Mouse (Mus musculus) liver, adult 2 months (tissue): ENCODE data around the gene Cmip. TPM values are rescaled to one million over a fixed set of nuclear protein-coding genes. Genes with fewer than 3 reads are reported as not detected.

Experiments
- DNase-seq: peaks from one replicate; pipeline ENCODE4 v3.0.0-alpha.2; 2011; ENCODE audit warnings: low read depth, low spot score; ENCODE audit errors: extremely low read depth
- H3K27ac ChIP-seq: fragments of 200-500 bp; replicated peaks from 2 replicates; pipeline ENCODE4 v1.5.1; 2012; ENCODE audit warnings: low read depth, mild to moderate bottlenecking, control low read depth, inconsistent platforms, low read length; ENCODE audit not compliant: insufficient read depth
- H3K27me3 ChIP-seq: fragments of 200-500 bp; 2 replicates; pipeline ENCODE4 v1.6.1; 2012; ENCODE audit warnings: mild to moderate bottlenecking, moderate library complexity, low read length, inconsistent platforms; ENCODE audit not compliant: control insufficient read depth, insufficient read depth
- H3K36me3 ChIP-seq: fragments of 200-500 bp; 2 replicates; pipeline ENCODE4 v1.6.1; 2012; ENCODE audit warnings: low read length, inconsistent platforms; ENCODE audit not compliant: control insufficient read depth, insufficient read depth
- H3K4me1 ChIP-seq: fragments of 200-500 bp; 2 replicates; pipeline ENCODE4 v1.6.1; 2011; ENCODE audit warnings: low read length; ENCODE audit not compliant: control insufficient read depth, insufficient read depth
- H3K4me3 ChIP-seq: fragments of 200-500 bp; 2 replicates; pipeline ENCODE4 v1.5.1; 2011; ENCODE audit warnings: low read depth, mild to moderate bottlenecking, control low read depth, low read length, moderate library complexity; ENCODE audit not compliant: insufficient read depth
- H3K79me2 ChIP-seq: fragments of 200-500 bp; 2 replicates; pipeline ENCODE4 v1.6.1; 2012; ENCODE audit warnings: inconsistent platforms, mild to moderate bottlenecking, low read length, moderate library complexity; ENCODE audit not compliant: control insufficient read depth, insufficient read depth
- H3K9ac ChIP-seq: fragments of 200-500 bp; 2 replicates; pipeline ENCODE4 v1.6.1; 2012; ENCODE audit warnings: low read depth, mild to moderate bottlenecking, control low read depth, inconsistent platforms, low read length
- CTCF ChIP-seq: fragments of 200-500 bp; IDR thresholded peaks from 2 replicates; pipeline ENCODE4 v1.5.1; 2011; ENCODE audit warnings: low read depth, low read length, control low read depth
- POLR2A ChIP-seq: fragments of 200-500 bp; IDR thresholded peaks from 2 replicates; pipeline ENCODE4 v1.6.1; 2011; ENCODE audit warnings: low read length, control low read depth; ENCODE audit not compliant: insufficient read depth; ENCODE audit errors: extremely low read depth
- WGBS: fragments of 180-500 bp; shearing (Covaris S2); methylation state at CpG from one replicate; pipeline ENCODE4 v1.1.7; 2018; 5-methylcytosine and 5-hydroxymethylcytosine counted together
- polyA plus RNA-seq: library from polyadenylated mRNA; depleted of rRNA; stranded (reverse); fragments of >200 nt; gene quantifications from 2 replicates; pipeline ENCODE4 v1.2.3, GENCODE M21; 2012
- total RNA-seq: library from RNA; depleted of rRNA; stranded (reverse); fragments of >200 nt; gene quantifications from 2 replicates; pipeline ENCODE4 v1.2.3, GENCODE M21; 2014

Cmip gene
- total and polyA plus RNA-seq, 2 experiments = 8.8 to 21.0 TPM

DNA sequence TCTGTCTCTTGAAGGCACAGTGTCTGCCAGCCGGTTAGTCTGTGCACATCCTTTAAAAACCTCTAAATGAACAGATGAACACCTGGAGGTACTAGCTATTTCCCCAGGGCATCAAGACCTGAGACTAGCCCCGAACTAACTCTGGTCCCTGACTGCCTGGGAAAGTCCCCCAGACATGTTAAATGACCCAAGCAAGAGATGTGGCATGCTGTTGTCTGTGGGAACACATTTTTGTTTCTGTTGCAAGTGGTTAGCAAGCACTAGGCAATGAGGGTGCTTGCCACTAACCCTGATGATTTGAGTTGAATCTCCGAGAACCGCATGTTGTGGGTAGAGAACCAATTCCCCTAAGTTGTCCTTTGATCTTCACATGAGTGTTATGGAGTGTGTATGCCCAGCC, 215.5 kb downstream of the Cmip start:
- Histone ChIP-seq H3K27me3 (peaks cover 6% of the 10 kb centered on the region; the same call in 1 of the 2 replicates), H3K4me1 (no peaks in the 10 kb centered on the region), H3K27ac (no peak overlapping the region), H3K36me3 (no peaks in the 10 kb centered on the region), H3K79me2 (no peaks in the 10 kb centered on the region), H3K4me3 (no peak overlapping the region), H3K9ac (no peak overlapping the region)
- no peak for DNase-seq
- WGBS = 90% methylated on average over 4 of the region's 4 CpGs
- TF ChIP-seq POLR2A = no peak
- TF ChIP-seq CTCF = no peak

DNA sequence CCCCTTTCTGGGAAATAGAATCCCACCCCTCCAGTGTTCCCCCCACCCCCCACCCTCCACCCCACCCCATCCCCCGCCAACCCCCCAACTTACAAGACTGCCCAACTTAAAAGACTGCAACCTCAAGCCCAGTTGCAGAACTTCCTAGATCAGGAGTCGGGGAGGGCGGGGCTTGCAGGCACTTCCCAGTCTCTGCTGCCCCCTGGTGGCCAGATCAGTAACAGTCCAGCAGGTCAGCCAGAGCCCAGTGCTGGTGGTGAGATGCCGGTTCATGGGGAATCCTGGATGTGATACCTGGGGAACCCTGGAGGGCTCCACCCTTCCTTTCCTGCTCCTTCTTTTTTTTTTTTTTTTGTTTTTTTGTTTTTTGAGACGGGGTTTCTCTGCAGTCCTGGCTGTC, 218.1 kb downstream of the Cmip start:
- no peaks in the 10 kb centered on the region for H3K4me1 ChIP-seq
- peaks cover 6% of the 10 kb centered on the region; the same call in 1 of the 2 replicates for H3K27me3 ChIP-seq
- 0% methylated on average over 5 of the region's 5 CpGs for WGBS
- H3K4me3 ChIP-seq = no peak overlapping the region
- H3K36me3 ChIP-seq = no peaks in the 10 kb centered on the region
- no peak overlapping the region for H3K27ac ChIP-seq
- H3K9ac ChIP-seq = no peak overlapping the region
- peak; percentile 65 for DNase-seq
- H3K79me2 ChIP-seq = no peaks in the 10 kb centered on the region
- no peak for TF ChIP-seq POLR2A
- peak; percentile 98 for TF ChIP-seq CTCF

DNA sequence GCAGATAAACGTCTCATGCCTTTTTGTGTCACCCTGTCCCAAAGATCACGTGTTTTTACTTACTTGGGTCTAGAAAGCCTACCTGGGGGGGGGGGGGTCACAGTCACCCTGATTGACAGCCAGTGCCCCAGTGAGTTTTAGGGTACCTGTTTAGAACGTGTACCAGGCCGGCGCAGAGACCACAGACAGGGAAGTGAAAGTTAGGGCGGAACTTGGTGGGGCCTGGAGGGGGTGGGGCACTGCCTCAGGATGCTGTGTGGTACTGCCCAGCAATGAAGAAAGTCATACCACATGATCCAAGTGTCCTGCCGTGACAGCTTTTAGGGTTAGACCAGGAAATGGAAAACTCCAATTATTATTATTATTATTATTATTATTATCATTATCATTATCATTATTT, 219.0 kb downstream of the Cmip start:
- 71% methylated on average over 7 of the region's 7 CpGs for WGBS

DNA sequence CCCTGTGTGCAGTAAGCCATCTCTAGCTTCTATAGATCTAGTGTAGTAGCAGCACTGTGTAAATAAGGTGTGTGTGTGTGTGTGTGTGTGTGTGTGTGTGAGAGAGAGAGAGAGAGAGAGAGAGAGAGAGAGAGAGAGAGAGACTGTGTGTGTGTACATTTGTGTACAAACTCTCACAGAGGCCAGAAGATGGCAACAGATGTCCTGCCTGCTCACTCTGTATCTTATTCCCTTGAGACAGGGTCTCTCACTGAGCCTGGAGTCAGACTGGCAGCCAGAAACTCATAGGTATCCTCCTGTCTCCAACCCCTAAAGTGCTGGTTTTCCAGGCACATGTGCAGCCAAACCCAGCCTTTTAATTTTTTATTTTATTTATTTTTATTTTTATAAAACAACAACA, 221.2 kb downstream of the Cmip start:
- no peak for TF ChIP-seq POLR2A
- DNase-seq = no peak
- Histone ChIP-seq H3K79me2 (no peaks in the 10 kb centered on the region), H3K27me3 (no peaks in the 10 kb centered on the region), H3K4me3 (no peak overlapping the region), H3K4me1 (no peaks in the 10 kb centered on the region), H3K9ac (no peak overlapping the region), H3K36me3 (no peaks in the 10 kb centered on the region), H3K27ac (no peak overlapping the region)

More for the DNA sequence above, 219.0 kb downstream of the Cmip start:
- TF ChIP-seq CTCF = no peak
- TF ChIP-seq POLR2A = no peak
- Histone ChIP-seq H3K36me3 (no peaks in the 10 kb centered on the region), H3K79me2 (no peaks in the 10 kb centered on the region), H3K4me3 (no peak overlapping the region), H3K9ac (no peak overlapping the region), H3K27ac (no peak overlapping the region), H3K27me3 (no peaks in the 10 kb centered on the region), H3K4me1 (no peaks in the 10 kb centered on the region)
- no peak for DNase-seq

DNA sequence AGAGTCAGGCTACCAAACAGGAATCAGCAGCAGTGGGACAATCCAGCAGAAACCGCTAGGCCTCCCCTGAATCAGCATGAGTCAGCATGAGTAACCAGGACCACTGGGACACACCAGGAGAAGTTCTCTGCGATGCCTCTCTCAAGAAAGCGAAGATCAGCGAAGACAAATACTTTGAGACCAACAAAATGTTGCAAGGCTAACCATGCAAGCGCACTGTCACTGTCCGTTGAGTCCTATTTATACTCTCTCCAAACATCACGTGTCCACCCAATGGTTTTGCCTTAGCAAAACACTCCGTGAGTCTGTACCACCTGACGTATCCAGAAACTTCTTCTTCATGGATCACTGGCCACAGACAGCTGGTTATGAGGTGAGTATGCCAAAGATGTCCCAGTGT, 223.1 kb downstream of the Cmip start:
- H3K79me2 ChIP-seq = no peaks in the 10 kb centered on the region
- no peak for DNase-seq
- no peaks in the 10 kb centered on the region for H3K36me3 ChIP-seq
- no peak overlapping the region for H3K4me3 ChIP-seq
- WGBS = 96% methylated on average over 9 of the region's 9 CpGs
- no peaks in the 10 kb centered on the region for H3K4me1 ChIP-seq
- no peak overlapping the region for H3K27ac ChIP-seq
- H3K9ac ChIP-seq = no peak overlapping the region
- TF ChIP-seq CTCF (no peak), POLR2A (no peak)
- no peaks in the 10 kb centered on the region for H3K27me3 ChIP-seq

DNA sequence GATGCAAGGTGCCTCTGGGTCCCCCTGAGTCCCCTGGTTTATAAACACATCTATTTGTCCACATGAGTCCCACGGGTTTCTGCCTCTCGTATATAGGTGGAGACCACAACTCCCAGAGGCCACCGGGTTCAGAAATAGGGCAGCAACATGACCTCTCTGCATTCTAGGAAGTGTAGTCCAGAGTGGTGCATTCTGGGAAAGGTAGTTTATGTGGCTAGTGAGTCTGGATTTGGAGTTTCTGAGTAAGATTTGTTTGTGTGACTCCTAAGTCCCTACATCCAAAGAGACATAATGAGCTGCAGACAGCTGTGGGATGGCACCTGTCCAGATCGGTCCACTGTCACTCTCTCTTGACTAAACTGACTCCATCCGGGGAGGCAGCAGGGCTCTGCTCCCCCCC, 223.7 kb downstream of the Cmip start:
- no peak for TF ChIP-seq POLR2A
- TF ChIP-seq CTCF = no peak
- H3K36me3 ChIP-seq = no peaks in the 10 kb centered on the region
- H3K27me3 ChIP-seq = no peaks in the 10 kb centered on the region
- H3K79me2 ChIP-seq = no peaks in the 10 kb centered on the region
- no peak overlapping the region for H3K27ac ChIP-seq
- WGBS = 71% methylated on average over 5 of the region's 5 CpGs
- DNase-seq = peak; percentile 38
- no peak overlapping the region for H3K4me3 ChIP-seq
- H3K4me1 ChIP-seq = no peaks in the 10 kb centered on the region
- no peak overlapping the region for H3K9ac ChIP-seq
